ENCODE assay signal across 8 mouse cellular contexts in genomic region chr9:18473324-18474128, GRCm38 (mm10). TPM values are rescaled to one million over a fixed set of nuclear protein-coding genes. Genes with fewer than 3 reads are reported as not detected.
DNase-seq lines count a peak whose midpoint lies in the region; ATAC-seq and TF ChIP-seq lines count a peak whose summit lies in the region.

No protein-coding gene starts in this region.

- H3K4me1 ChIP-seq in brown adipose tissue, adult 24 weeks (ENCODE audit: control insufficient read depth, insufficient read depth, insufficient read length, low read length), result no peaks in the 10 kb centered on the region
- no peaks in the 10 kb centered on the region for H3K4me1 ChIP-seq in heart, embryonic 11.5 days (ENCODE audit: control insufficient read depth, insufficient read depth, low read length)
- 0 out of 2 replicates have a peak, but pooled peaks cover 5% of the 10 kb centered on the region for H3K4me1 ChIP-seq in kidney, embryonic 15.5 days
- H3K4me1 ChIP-seq in limb, embryonic 15.5 days, result peaks cover 5% of the 10 kb centered on the region; the same call in 1 of the 2 replicates
- no peaks in the 10 kb centered on the region for H3K4me1 ChIP-seq in midbrain, postnatal 0 days (ENCODE audit: insufficient read depth, low read length)

- WGBS in heart, embryonic 11.5 days (ENCODE audit: insufficient replicate concordance), result 4% methylated on average over 39 of the region's 39 CpGs
- 5% methylated on average over 39 of the region's 39 CpGs for WGBS in kidney, embryonic 15.5 days
- 4% methylated on average over 39 of the region's 39 CpGs for WGBS in limb, embryonic 15.5 days
- WGBS in midbrain, postnatal 0 days, result 3% methylated on average over 39 of the region's 39 CpGs

- H3K9ac ChIP-seq in heart, embryonic 11.5 days (ENCODE audit: low read depth, low read length), result peak overlapping the region; percentile 82
- H3K9ac ChIP-seq in kidney, embryonic 15.5 days, result peak overlapping the region; percentile 57
- H3K9ac ChIP-seq in limb, embryonic 15.5 days, result peak overlapping the region; percentile 61
- H3K9ac ChIP-seq in midbrain, postnatal 0 days (replicated peaks; ENCODE audit: low read length, poor library complexity, severe bottlenecking), result peak overlapping the region; percentile 73

- peak overlapping the region; percentile 82 for H3K4me2 ChIP-seq in heart, embryonic 11.5 days
- H3K4me2 ChIP-seq in kidney, embryonic 15.5 days, result peak overlapping the region; percentile 70
- peak overlapping the region; percentile 68 for H3K4me2 ChIP-seq in limb, embryonic 15.5 days
- peak overlapping the region; percentile 70 for H3K4me2 ChIP-seq in midbrain, postnatal 0 days (ENCODE audit: low read depth, low read length, poor library complexity, severe bottlenecking)

- H3K36me3 ChIP-seq in heart, embryonic 11.5 days (ENCODE audit: control insufficient read depth, insufficient read depth, low read length), result no peaks in the 10 kb centered on the region
- H3K36me3 ChIP-seq in kidney, embryonic 15.5 days, result no peaks in the 10 kb centered on the region
- peaks cover 6% of the 10 kb centered on the region; the same call in 1 of the 2 replicates for H3K36me3 ChIP-seq in limb, embryonic 15.5 days
- H3K36me3 ChIP-seq in midbrain, postnatal 0 days (ENCODE audit: insufficient read depth, low read length), result no peaks in the 10 kb centered on the region; the same call in 1 of the 2 replicates

- H3K27ac ChIP-seq in brown adipose tissue, adult 24 weeks (replicated peaks; ENCODE audit: low read depth, low read length), result peak overlapping the region; percentile 81
- peak overlapping the region; percentile 78 for H3K27ac ChIP-seq in heart, embryonic 11.5 days (ENCODE audit: low read depth, low read length)
- H3K27ac ChIP-seq in kidney, embryonic 15.5 days, result peak overlapping the region; percentile 96
- peak overlapping the region; percentile 91 for H3K27ac ChIP-seq in limb, embryonic 15.5 days
- peak overlapping the region; percentile 88 for H3K27ac ChIP-seq in midbrain, postnatal 0 days (ENCODE audit: low read depth, low read length)

- no peaks in the 10 kb centered on the region for H3K9me3 ChIP-seq in heart, embryonic 11.5 days (replicated peaks; ENCODE audit: control insufficient read depth, low read length)
- H3K9me3 ChIP-seq in kidney, embryonic 15.5 days (replicated peaks), result no peaks in the 10 kb centered on the region
- H3K9me3 ChIP-seq in limb, embryonic 15.5 days, result no peaks in the 10 kb centered on the region
- no peaks in the 10 kb centered on the region for H3K9me3 ChIP-seq in midbrain, postnatal 0 days (ENCODE audit: low read length)

- peak; percentile 83 for DNase-seq in CD4-positive helper T cell, adult 2 months (ENCODE audit: low read depth, low spot score)
- DNase-seq in midbrain, postnatal 0 days (ENCODE audit: low spot score), result peak; percentile 92
- DNase-seq in spleen, postnatal 10 days (ENCODE audit: low spot score in 2 of 2), result peak; percentile 16 to 74

- TF ChIP-seq CTCF in midbrain, postnatal 0 days (IDR thresholded peaks at IDR 0.05), result peak; percentile 55

- peak; percentile 49; the same call in 1 of the 2 replicates for ATAC-seq in erythroid progenitor cell, adult 5-6 weeks (replicated peaks; ENCODE audit: low FRiP score, poor library complexity, severe bottlenecking)
- peak; percentile 91 for ATAC-seq in heart, embryonic 11.5 days (replicated peaks; ENCODE audit: insufficient number of reproducible peaks, low FRiP score, low TSS enrichment)
- ATAC-seq in kidney, embryonic 15.5 days (replicated peaks; ENCODE audit: low FRiP score), result peak; percentile 99
- peak; percentile 88 for ATAC-seq in limb, embryonic 15.5 days (ENCODE audit: insufficient number of reproducible peaks, low FRiP score, low TSS enrichment, low read depth)
- ATAC-seq in midbrain, postnatal 0 days (ENCODE audit: low FRiP score), result peak; percentile 98

- H3K27me3 ChIP-seq in heart, embryonic 11.5 days (ENCODE audit: control insufficient read depth, insufficient read depth, low read length), result no peaks in the 10 kb centered on the region
- H3K27me3 ChIP-seq in kidney, embryonic 15.5 days, result no peaks in the 10 kb centered on the region
- H3K27me3 ChIP-seq in limb, embryonic 15.5 days, result no peaks in the 10 kb centered on the region
- no peaks in the 10 kb centered on the region; the same call in 1 of the 2 replicates for H3K27me3 ChIP-seq in midbrain, postnatal 0 days (ENCODE audit: insufficient read depth, low read length)

- peak overlapping the region; percentile 75 for H3K4me3 ChIP-seq in brown adipose tissue, adult 24 weeks (ENCODE audit: insufficient read depth, low read depth, low read length)
- peak overlapping the region; percentile 66 for H3K4me3 ChIP-seq in heart, embryonic 11.5 days (ENCODE audit: low read depth, low read length)
- peak overlapping the region; percentile 69 for H3K4me3 ChIP-seq in kidney, embryonic 15.5 days (replicated peaks)
- peak overlapping the region; percentile 72 for H3K4me3 ChIP-seq in limb, embryonic 15.5 days
- H3K4me3 ChIP-seq in midbrain, postnatal 0 days (ENCODE audit: low read depth, low read length), result peak overlapping the region; percentile 70

RNA-seq across cellular contexts. Expression of gene Zfp558, which starts 4.5 kb away (rescaled TPM):
- 0.54 and 1.0 TPM in 2 replicates for polyA plus RNA-seq in brown adipose tissue, adult 24 weeks (2012; ENCODE audit: insufficient read depth, insufficient read length, missing spikeins)
- total RNA-seq in erythroid progenitor cell, adult 5-6 weeks (2015; ENCODE audit: low replicate concordance), result not detected in 2 replicates
- not detected in 2 replicates for total RNA-seq in erythroid progenitor cell, adult 5-6 weeks (2017; ENCODE audit: low replicate concordance)
- polyA plus RNA-seq in heart, embryonic 11.5 days (2014; fragmentation: Nextera tagmentation; extraction: Ambion mirVana), result 3.0 and 4.5 TPM in 2 replicates
- polyA plus RNA-seq in kidney, embryonic 15.5 days (2015; fragmentation: Nextera tagmentation; extraction: Ambion mirVana), result 6.1 and 6.2 TPM in 2 replicates
- 4.5 and 5.8 TPM in 2 replicates for polyA plus RNA-seq in limb, embryonic 15.5 days (2015; fragmentation: Nextera tagmentation; extraction: Ambion mirVana)
- 36.1 and 43.1 TPM in 2 replicates for total RNA-seq in midbrain, postnatal 0 days (2014; rRNA removed)
- polyA plus RNA-seq in midbrain, postnatal 0 days (2015; fragmentation: Nextera tagmentation; extraction: Ambion mirVana), result 25.6 and 26.7 TPM in 2 replicates

RNA-seq across cellular contexts. Expression of gene Mbd3l1, which starts 4.6 kb away (rescaled TPM):
- not detected in 2 replicates for polyA plus RNA-seq in brown adipose tissue, adult 24 weeks (2012; ENCODE audit: insufficient read depth, insufficient read length, missing spikeins)
- not detected in 2 replicates for total RNA-seq in erythroid progenitor cell, adult 5-6 weeks (2015; ENCODE audit: low replicate concordance)
- not detected in 2 replicates for total RNA-seq in erythroid progenitor cell, adult 5-6 weeks (2017; ENCODE audit: low replicate concordance)
- polyA plus RNA-seq in heart, embryonic 11.5 days (2014; fragmentation: Nextera tagmentation; extraction: Ambion mirVana), result not detected in 2 replicates
- polyA plus RNA-seq in kidney, embryonic 15.5 days (2015; fragmentation: Nextera tagmentation; extraction: Ambion mirVana), result not detected in 2 replicates
- not detected in 2 replicates for polyA plus RNA-seq in limb, embryonic 15.5 days (2015; fragmentation: Nextera tagmentation; extraction: Ambion mirVana)
- not detected in 2 replicates for total RNA-seq in midbrain, postnatal 0 days (2014; rRNA removed)
- polyA plus RNA-seq in midbrain, postnatal 0 days (2015; fragmentation: Nextera tagmentation; extraction: Ambion mirVana), result not detected in 2 replicates

RNA-seq across cellular contexts. Expression of gene Mbd3l2, which starts 43.1 kb away (rescaled TPM):
- not detected in 2 replicates for polyA plus RNA-seq in brown adipose tissue, adult 24 weeks (2012; ENCODE audit: insufficient read depth, insufficient read length, missing spikeins)
- not detected in 2 replicates for total RNA-seq in erythroid progenitor cell, adult 5-6 weeks (2015; ENCODE audit: low replicate concordance)
- total RNA-seq in erythroid progenitor cell, adult 5-6 weeks (2017; ENCODE audit: low replicate concordance), result not detected in 2 replicates
- not detected in 2 replicates for polyA plus RNA-seq in heart, embryonic 11.5 days (2014; fragmentation: Nextera tagmentation; extraction: Ambion mirVana)
- 0.10 TPM in 1 of 2 replicates, not detected in the other for polyA plus RNA-seq in kidney, embryonic 15.5 days (2015; fragmentation: Nextera tagmentation; extraction: Ambion mirVana)
- not detected in 2 replicates for polyA plus RNA-seq in limb, embryonic 15.5 days (2015; fragmentation: Nextera tagmentation; extraction: Ambion mirVana)
- total RNA-seq in midbrain, postnatal 0 days (2014; rRNA removed), result not detected in 2 replicates
- not detected in 2 replicates for polyA plus RNA-seq in midbrain, postnatal 0 days (2015; fragmentation: Nextera tagmentation; extraction: Ambion mirVana)

Comparison
In these comparisons a context has a peak if more than half of its experiments do, and no peak if none do; other contexts are left out.
1. Peak in every context shown above with its lines: DNase-seq, ATAC-seq, H3K4me3 ChIP-seq and H3K27ac ChIP-seq.
2. ATAC-seq: peak in every context shown above with its lines; median percentile 99 in kidney, embryonic 15.5 days; 98 in midbrain, postnatal 0 days; 91 in heart, embryonic 11.5 days; 88 in limb, embryonic 15.5 days; 49 in erythroid progenitor cell, adult 5-6 weeks.